Comparison of ENCODE assay signal across 8 mouse cellular contexts in the genomic region with DNA sequence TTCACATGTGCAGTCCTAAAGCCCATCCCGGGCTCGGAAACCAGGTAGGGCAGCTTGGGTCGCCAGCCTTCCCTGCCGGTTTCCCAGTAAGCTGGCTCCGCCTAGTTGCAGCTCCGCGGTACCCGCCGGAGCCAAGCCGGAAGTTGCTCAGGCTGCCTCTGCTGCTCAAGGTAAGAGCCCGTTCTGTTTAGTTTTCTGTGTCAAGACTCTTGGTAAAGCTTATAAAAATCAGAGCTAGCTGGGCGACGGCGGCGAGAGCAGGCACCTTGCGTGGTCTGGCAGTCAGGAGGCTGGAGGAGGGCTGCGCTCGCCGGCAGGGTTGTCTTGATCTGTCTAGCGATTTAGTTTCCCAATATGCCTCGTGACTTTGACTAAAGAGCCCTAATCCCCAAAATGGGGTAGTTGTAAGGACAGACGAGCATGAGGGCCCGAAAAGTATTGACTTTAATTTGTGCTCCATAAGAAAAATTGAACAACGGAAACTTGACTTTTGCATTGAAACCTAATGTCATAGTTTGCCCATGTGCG. TPM values are rescaled to one million over a fixed set of nuclear protein-coding genes. Genes with fewer than 3 reads are reported as not detected.
A peak's percentile ranks its signal among the peaks of the same experiment; 100 is the strongest.
DNase-seq lines count a peak whose midpoint lies in the region; ATAC-seq and TF ChIP-seq lines count a peak whose summit lies in the region.

No protein-coding gene starts in this region.

- peak overlapping the region; percentile 95 for H3K4me2 ChIP-seq in heart, postnatal 0 days (ENCODE audit: low read depth, low read length)
- H3K4me2 ChIP-seq in liver, embryonic 15.5 days, result peak overlapping the region; percentile 90
- H3K4me2 ChIP-seq in stomach, embryonic 14.5 days (replicated peaks; ENCODE audit: low read depth, low read length), result peak overlapping the region; percentile 59

- peaks cover 7% of the 10 kb centered on the region for H3K4me1 ChIP-seq in forebrain, embryonic 10.5 days
- H3K4me1 ChIP-seq in heart, postnatal 0 days (ENCODE audit: control insufficient read depth, insufficient read depth), result peaks cover 3% of the 10 kb centered on the region; the same call in 1 of the 2 replicates
- H3K4me1 ChIP-seq in liver, embryonic 15.5 days (replicated peaks), result peaks cover 72% of the 10 kb centered on the region
- no peaks in the 10 kb centered on the region for H3K4me1 ChIP-seq in stomach, embryonic 14.5 days (ENCODE audit: control insufficient read depth, insufficient read depth, low read length)

- peak overlapping the region; percentile 59 for H3K9ac ChIP-seq in heart, postnatal 0 days (replicated peaks; ENCODE audit: low read depth, low read length)
- H3K9ac ChIP-seq in liver, embryonic 15.5 days, result peak overlapping the region; percentile 83
- H3K9ac ChIP-seq in stomach, embryonic 14.5 days (replicated peaks; ENCODE audit: low read depth, low read length), result peak overlapping the region; percentile 22; the same call in 1 of the 2 replicates

- WGBS in forebrain, embryonic 10.5 days, result 4% methylated on average over 25 of the region's 25 CpGs
- WGBS in heart, postnatal 0 days, result under 1% methylated on average over 25 of the region's 25 CpGs
- under 1% methylated on average over 25 of the region's 25 CpGs for WGBS in liver, embryonic 15.5 days (ENCODE audit: insufficient replicate concordance)
- WGBS in stomach, embryonic 14.5 days, result under 1% methylated on average over 25 of the region's 25 CpGs

- H3K36me3 ChIP-seq in forebrain, embryonic 10.5 days (replicated peaks), result no peaks in the 10 kb centered on the region
- H3K36me3 ChIP-seq in heart, postnatal 0 days (replicated peaks; ENCODE audit: control insufficient read depth, insufficient read depth, low read length), result no peaks in the 10 kb centered on the region
- H3K36me3 ChIP-seq in liver, embryonic 15.5 days (replicated peaks), result peaks cover 10% of the 10 kb centered on the region
- no peaks in the 10 kb centered on the region for H3K36me3 ChIP-seq in stomach, embryonic 14.5 days (ENCODE audit: control insufficient read depth, insufficient read depth, low read length)

- TF ChIP-seq EP300 in heart, postnatal 0 days (IDR thresholded peaks at IDR 0.05; ENCODE audit: low read depth), result no peak

- no peaks in the 10 kb centered on the region for H3K9me3 ChIP-seq in forebrain, embryonic 10.5 days
- no peaks in the 10 kb centered on the region for H3K9me3 ChIP-seq in heart, postnatal 0 days (replicated peaks; ENCODE audit: control insufficient read depth, low read length)
- H3K9me3 ChIP-seq in liver, embryonic 15.5 days (replicated peaks), result no peaks in the 10 kb centered on the region
- no peaks in the 10 kb centered on the region for H3K9me3 ChIP-seq in stomach, embryonic 14.5 days (ENCODE audit: control insufficient read depth, low read depth, low read length)

- TF ChIP-seq CTCF in brain, embryonic 14.5 days (IDR thresholded peaks at IDR 0.05; ENCODE audit: borderline replicate concordance, extremely low read depth, insufficient read depth, insufficient read length), result no peak
- TF ChIP-seq CTCF in heart, postnatal 0 days (IDR thresholded peaks at IDR 0.05; ENCODE audit: low read depth), result peak; percentile 15; the same call in 1 of the 2 replicates

- ATAC-seq in heart, postnatal 0 days (ENCODE audit: insufficient read depth, low read depth), result peak; percentile 69
- peak; percentile 47 for ATAC-seq in liver, embryonic 15.5 days (ENCODE audit: insufficient read depth)
- ATAC-seq in stomach, embryonic 14.5 days (ENCODE audit: insufficient number of reproducible peaks, insufficient read depth, low FRiP score, low read depth), result peak; percentile 82

- TF ChIP-seq POLR2A in brain, embryonic 14.5 days (IDR thresholded peaks at IDR 0.05; ENCODE audit: borderline replicate concordance, extremely low read depth, insufficient read depth, insufficient read length, poor library complexity, severe bottlenecking), result no peak

- peak overlapping the region; percentile 85 for H3K27ac ChIP-seq in forebrain, embryonic 10.5 days
- peak overlapping the region; percentile 40; the same call in 1 of the 2 replicates for H3K27ac ChIP-seq in heart, postnatal 0 days (ENCODE audit: low read depth)
- peak overlapping the region; percentile 96 for H3K27ac ChIP-seq in liver, embryonic 15.5 days (replicated peaks)
- H3K27ac ChIP-seq in stomach, embryonic 14.5 days (ENCODE audit: low read length), result peak overlapping the region; percentile 80; the same call in 1 of the 2 replicates

- DNase-seq in CD8-positive naive resting alpha-beta T cell, adult 2 months (ENCODE audit: low read depth in 2 of 2, low spot score in 2 of 2), result peak; percentile 50 to 59
- DNase-seq in brain, embryonic 14.5 days (ENCODE audit: low read depth), result peak; percentile 82
- DNase-seq in forebrain, embryonic 10.5 days (ENCODE audit: extremely low spot score, low spot score), result peak; percentile 70
- DNase-seq in heart, postnatal 0 days (ENCODE audit: low spot score), result peak; percentile 65
- peak; percentile 75 to 89 for DNase-seq in kidney, postnatal 25 days
- DNase-seq in neural tube, embryonic 10.5 days (ENCODE audit: extremely low spot score, low spot score), result peak; percentile 69

- peak overlapping the region; percentile 69 for H3K4me3 ChIP-seq in forebrain, embryonic 10.5 days
- peak overlapping the region; percentile 62 for H3K4me3 ChIP-seq in heart, postnatal 0 days (ENCODE audit: low read depth, low read length)
- H3K4me3 ChIP-seq in liver, embryonic 15.5 days (replicated peaks), result peak overlapping the region; percentile 77
- H3K4me3 ChIP-seq in stomach, embryonic 14.5 days (ENCODE audit: low read depth, low read length), result peak overlapping the region; percentile 48

- no peaks in the 10 kb centered on the region for H3K27me3 ChIP-seq in forebrain, embryonic 10.5 days (ENCODE audit: poor library complexity, severe bottlenecking)
- H3K27me3 ChIP-seq in heart, postnatal 0 days (ENCODE audit: control insufficient read depth, insufficient read depth, low read length), result no peaks in the 10 kb centered on the region
- H3K27me3 ChIP-seq in liver, embryonic 15.5 days, result no peaks in the 10 kb centered on the region
- no peaks in the 10 kb centered on the region for H3K27me3 ChIP-seq in stomach, embryonic 14.5 days (ENCODE audit: control insufficient read depth, insufficient read depth, low read length)

RNA-seq across cellular contexts. Expression of a gene that starts 2.3 kb away (rescaled TPM):
- 2.9 and 4.0 TPM in 2 replicates for polyA plus RNA-seq in brain, embryonic 14.5 days (2012; rRNA removed)
- 14.7 and 16.3 TPM in 2 replicates for polyA plus RNA-seq in forebrain, embryonic 10.5 days (2016; fragmentation: Nextera tagmentation; extraction: Ambion mirVana)
- 3.2 and 4.4 TPM in 2 replicates for total RNA-seq in heart, postnatal 0 days (2014; rRNA removed; ENCODE audit: low replicate concordance)
- 9.8 and 9.9 TPM in 2 replicates for polyA plus RNA-seq in heart, postnatal 0 days (2015; fragmentation: Nextera tagmentation; extraction: Ambion mirVana)
- polyA plus RNA-seq in liver, embryonic 15.5 days (2015; fragmentation: Nextera tagmentation; extraction: Ambion mirVana), result 38.0 and 43.0 TPM in 2 replicates
- polyA plus RNA-seq in stomach, embryonic 14.5 days (2014; fragmentation: Nextera tagmentation; extraction: Ambion mirVana), result 38.5 and 39.8 TPM in 2 replicates

RNA-seq across cellular contexts. Expression of a gene that starts 53.6 kb away (rescaled TPM):
- polyA plus RNA-seq in brain, embryonic 14.5 days (2012; rRNA removed), result 11.4 and 18.0 TPM in 2 replicates
- 9.9 and 11.0 TPM in 2 replicates for polyA plus RNA-seq in forebrain, embryonic 10.5 days (2016; fragmentation: Nextera tagmentation; extraction: Ambion mirVana)
- total RNA-seq in heart, postnatal 0 days (2014; rRNA removed; ENCODE audit: low replicate concordance), result 241 and 242 TPM in 2 replicates
- polyA plus RNA-seq in heart, postnatal 0 days (2015; fragmentation: Nextera tagmentation; extraction: Ambion mirVana), result 69.0 and 75.0 TPM in 2 replicates
- polyA plus RNA-seq in liver, embryonic 15.5 days (2015; fragmentation: Nextera tagmentation; extraction: Ambion mirVana), result 10.3 and 12.1 TPM in 2 replicates
- 18.8 and 19.6 TPM in 2 replicates for polyA plus RNA-seq in stomach, embryonic 14.5 days (2014; fragmentation: Nextera tagmentation; extraction: Ambion mirVana)

Comparison
In these comparisons a context has a peak if more than half of its experiments do, and no peak if none do; other contexts are left out.
1. Peak in every context shown above with its lines: DNase-seq, ATAC-seq, H3K4me3 ChIP-seq and H3K27ac ChIP-seq.
2. H3K27ac ChIP-seq: peak in every context shown above with its lines; median percentile 96 in liver, embryonic 15.5 days; 85 in forebrain, embryonic 10.5 days; 80 in stomach, embryonic 14.5 days; 40 in heart, postnatal 0 days.
3. H3K9ac ChIP-seq: peak in every context shown above with its lines; median percentile 83 in liver, embryonic 15.5 days; 59 in heart, postnatal 0 days; 22 in stomach, embryonic 14.5 days.